Mouse (Mus musculus) testis, adult 10 weeks (tissue): ENCODE results near the gene Zfp597. TPM values are rescaled to one million over a fixed set of nuclear protein-coding genes. Genes with fewer than 3 reads are reported as not detected.

ENCODE experiments used
- polyA plus RNA-seq: library from polyadenylated mRNA; stranded (reverse); fragments of 350-450 nt; fragmentation: Illumina TruSeq; extraction: RNeasy Lipid Tissue Mini Kit (QIAGEN cat#74804); gene quantifications from one replicate; pipeline ENCODE4 v1.2.3, GENCODE M21; 2014; ENCODE audit warnings: low read depth, low replicate concordance

Zfp597 gene
- 108 TPM for polyA plus RNA-seq

DNA sequence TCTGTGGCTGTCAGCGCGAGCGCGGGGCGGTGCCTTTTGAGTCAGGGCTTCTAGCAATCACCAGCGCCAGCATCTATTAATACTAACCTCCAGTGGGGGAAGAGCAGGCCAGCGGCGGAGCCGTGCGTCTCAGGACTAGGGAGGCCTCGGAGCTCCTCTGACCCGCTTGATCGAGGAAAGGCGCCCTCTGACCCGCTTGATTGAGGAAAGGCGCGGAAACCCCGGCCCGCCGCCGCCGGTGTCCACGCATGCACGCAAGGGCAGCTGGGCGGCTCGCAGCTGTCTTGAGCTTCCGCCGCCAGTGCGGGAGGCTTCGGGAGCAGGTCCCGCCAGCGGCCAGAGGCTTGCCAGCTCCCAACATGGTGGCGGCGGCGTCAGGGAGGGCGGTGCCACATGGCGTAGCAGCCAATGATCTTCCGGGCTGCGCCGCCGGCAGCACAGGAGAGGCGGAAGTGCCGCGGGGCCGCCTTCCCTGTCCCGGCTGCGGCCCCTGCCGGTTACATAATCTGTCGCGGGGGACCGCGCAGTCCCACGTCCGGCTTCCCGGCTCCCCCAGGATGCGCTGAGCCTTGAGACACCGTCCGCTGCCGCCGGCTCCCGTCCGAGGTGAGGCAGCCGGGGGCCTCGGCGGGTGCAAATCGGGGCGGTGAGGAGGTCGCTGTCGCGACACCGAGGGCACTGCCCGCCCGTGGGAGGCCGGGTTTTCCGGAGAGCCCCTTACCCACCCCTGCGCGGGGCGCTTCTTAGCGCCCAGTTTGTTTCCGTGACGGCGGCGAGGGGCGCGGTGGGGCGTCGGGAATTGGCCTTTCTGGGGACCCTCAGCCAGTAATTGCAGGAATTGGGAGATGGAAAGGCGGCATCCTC, at the start of gene Zfp597, which contains the start of gene Gm20695:
Gene Zfp597, minus strand, starts transcription at position 361 of the 864 bp plus-strand sequence.
Gene Gm20695, plus strand, starts transcription at position 448 of the 864 bp plus-strand sequence.

DNA sequence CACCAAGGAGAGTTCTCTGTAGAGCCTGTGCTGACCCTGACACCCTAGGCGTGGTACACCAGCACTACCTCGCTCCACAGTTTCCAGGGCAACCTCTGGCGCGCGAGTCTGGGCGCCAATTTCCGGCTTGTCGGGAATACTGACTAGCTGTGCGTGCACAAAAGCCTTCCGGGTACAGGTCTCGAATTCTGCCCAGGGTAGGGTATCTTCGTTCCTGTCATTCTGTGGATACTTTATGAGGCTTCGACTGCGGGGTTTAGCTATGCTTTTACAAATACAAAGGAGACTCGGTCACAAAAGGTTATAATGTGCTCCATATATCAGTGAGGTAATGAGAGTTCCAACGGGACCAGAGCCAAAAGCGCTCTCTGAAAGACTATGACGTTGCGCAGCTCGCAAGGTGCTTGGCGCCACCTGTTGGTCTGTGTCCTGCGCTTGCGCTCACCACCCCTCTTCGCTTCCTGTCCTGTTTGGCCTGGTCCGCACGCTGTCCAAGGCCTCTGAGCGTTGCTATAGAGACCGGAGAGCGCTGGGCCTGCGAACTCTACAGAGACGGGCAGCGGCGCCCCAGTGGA, 24.3 kb upstream of the Zfp597 start, which contains the start of the genes 1700037C18Rik and Cluap1:
Gene 1700037C18Rik, minus strand, starts transcription at position 153 of the 575 bp plus-strand sequence.
Gene Cluap1, plus strand, starts transcription at position 265 of the 575 bp plus-strand sequence.

GRCm38 (mm10) chr16:3872216-3873047, 11.9 kb downstream of the Zfp597 start, which contains the start of gene Naa60:
Gene Naa60, plus strand, starts transcription at chr16:3872375.

GRCm38 (mm10) chr16:3846711-3847518, 37.4 kb downstream of the Zfp597 start, which contains the start of gene Zfp174:
Gene Zfp174, plus strand, starts transcription at chr16:3847268.

GRCm38 (mm10) chr16:3830588-3831109, 53.7 kb downstream of the Zfp597 start, which contains the start of gene Olfr15:
Gene Olfr15, plus strand, starts transcription at chr16:3830878.

Other genes with a start within 250 kb of the Zfp597 start
- gene Mefv, start 166.5 kb downstream of the Zfp597 start, polyA plus RNA-seq: not detected
- 48.4 TPM for gene Zfp263, start 140.5 kb downstream of the Zfp597 start, polyA plus RNA-seq
- not detected for gene Olfr15, start 53.7 kb downstream of the Zfp597 start, polyA plus RNA-seq
- 3.1 TPM for gene Zfp174, start 37.3 kb downstream of the Zfp597 start, polyA plus RNA-seq
- 169 TPM for gene Naa60, start 12.2 kb downstream of the Zfp597 start, polyA plus RNA-seq
- gene Gm20695, start 87 bp upstream of the Zfp597 start, polyA plus RNA-seq: 0.74 TPM
- gene 1700037C18Rik, start 24.1 kb upstream of the Zfp597 start, polyA plus RNA-seq: 25.3 TPM
- gene Cluap1, start 24.2 kb upstream of the Zfp597 start, polyA plus RNA-seq: 106 TPM
- 0.24 TPM for gene Nlrc3, start 92.1 kb upstream of the Zfp597 start, polyA plus RNA-seq
- gene Slx4, start 119.2 kb upstream of the Zfp597 start, polyA plus RNA-seq: 111 TPM
- gene Dnase1, start 152.4 kb upstream of the Zfp597 start, polyA plus RNA-seq: not detected
- gene Trap1, start 193.3 kb upstream of the Zfp597 start, polyA plus RNA-seq: 47.0 TPM